Mouse (Mus musculus) testis, adult 2 months (tissue): ENCODE data around the gene Stambpl1. TPM values are rescaled to one million over a fixed set of nuclear protein-coding genes. Genes with fewer than 3 reads are reported as not detected.

Experiments used
- H3K27ac ChIP-seq: fragments of 200-500 bp; 2 replicates; pipeline ENCODE4 v1.5.1; 2012; ENCODE audit warnings: low read depth, low read length; ENCODE audit not compliant: control insufficient read depth, insufficient read depth
- H3K27me3 ChIP-seq: fragments of 200-500 bp; 2 replicates; pipeline ENCODE4 v1.6.1; 2012; ENCODE audit warnings: mild to moderate bottlenecking, low read length, moderate library complexity; ENCODE audit not compliant: control insufficient read depth, insufficient read depth
- H3K36me3 ChIP-seq: fragments of 200-500 bp; 2 replicates; pipeline ENCODE4 v1.6.1; 2012; ENCODE audit warnings: mild to moderate bottlenecking, low read length; ENCODE audit not compliant: control insufficient read depth, insufficient read depth
- H3K4me1 ChIP-seq: fragments of 200-500 bp; 2 replicates; pipeline ENCODE4 v1.6.1; 2012; ENCODE audit warnings: low read length; ENCODE audit not compliant: control insufficient read depth, insufficient read depth
- H3K4me3 ChIP-seq: fragments of 200-500 bp; 2 replicates; pipeline ENCODE4 v1.5.1; 2012; ENCODE audit warnings: low read depth, mild to moderate bottlenecking, low read length, moderate library complexity, mixed read lengths; ENCODE audit not compliant: control insufficient read depth
- CTCF ChIP-seq: fragments of 200-500 bp; IDR thresholded peaks from 2 replicates; pipeline ENCODE4 v1.5.1; 2012; ENCODE audit warnings: low read depth, mild to moderate bottlenecking, inconsistent platforms, low read length, moderate library complexity; ENCODE audit not compliant: control insufficient read depth, insufficient read depth, insufficient replicate concordance
- POLR2A ChIP-seq: fragments of 200-500 bp; IDR thresholded peaks from 2 replicates; pipeline ENCODE4 v1.6.1; 2012; ENCODE audit warnings: low read depth, mild to moderate bottlenecking, inconsistent platforms, low read length, moderate library complexity; ENCODE audit not compliant: control insufficient read depth
- polyA plus RNA-seq: library from polyadenylated mRNA; depleted of rRNA; stranded (reverse); fragments of >200 nt; gene quantifications from 2 replicates; pipeline ENCODE4 v1.2.3, GENCODE M21; 2012

Gene Stambpl1
- polyA plus RNA-seq, 1 experiment: 38.0 TPM

DNA sequence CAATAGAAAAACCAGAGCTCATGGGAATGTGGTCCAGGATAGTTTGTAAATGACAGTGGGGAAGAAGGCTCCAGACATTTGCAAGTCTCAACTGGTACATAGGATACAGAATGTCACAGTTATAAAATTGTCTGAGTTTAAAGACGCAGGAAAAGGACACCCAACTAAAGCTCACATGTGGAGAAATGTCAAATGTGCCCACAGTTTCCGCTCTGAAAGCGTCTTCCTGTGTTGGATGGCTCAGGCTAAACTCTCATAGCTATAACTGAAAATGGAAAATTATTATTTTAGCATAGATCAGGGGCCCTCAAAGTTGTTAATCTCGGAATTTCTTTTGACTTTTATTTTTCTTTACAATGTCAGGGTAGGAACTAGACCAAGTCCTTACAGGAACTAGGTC lies 5.2 kb upstream of the Stambpl1 start:
- no peaks in the 10 kb centered on the region for H3K36me3 ChIP-seq
- H3K4me1 ChIP-seq: peaks cover 1% of the 10 kb centered on the region; the same call in 1 of the 2 replicates
- H3K27ac ChIP-seq: no peak overlapping the region
- no peak overlapping the region for H3K4me3 ChIP-seq
- H3K27me3 ChIP-seq: no peaks in the 10 kb centered on the region
- no peak for TF ChIP-seq POLR2A
- no peak for TF ChIP-seq CTCF

DNA sequence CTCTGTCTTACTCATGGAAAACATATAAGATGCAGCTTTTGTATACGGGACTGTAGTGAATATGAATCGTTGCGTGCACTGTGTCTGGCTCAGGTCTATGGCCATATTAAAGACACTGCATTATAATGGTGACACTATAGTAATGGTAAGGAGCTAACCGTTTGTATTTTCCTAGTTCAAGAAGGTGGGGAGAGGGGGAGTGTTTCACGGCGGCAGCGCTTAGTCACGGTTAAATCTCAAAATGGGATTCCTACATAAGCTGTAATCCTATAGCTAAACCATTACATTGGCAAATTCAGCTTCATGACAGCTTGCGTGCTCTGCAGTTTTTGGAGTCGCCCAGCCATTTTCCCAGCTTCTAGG lies 403 bp upstream of the Stambpl1 start:
- Histone ChIP-seq H3K4me1 (peaks cover 5% of the 10 kb centered on the region), H3K27ac (no peak overlapping the region), H3K27me3 (no peaks in the 10 kb centered on the region), H3K36me3 (no peaks in the 10 kb centered on the region), H3K4me3 (peak overlapping the region; percentile 20)
- TF ChIP-seq CTCF (no peak), POLR2A (no peak)

DNA sequence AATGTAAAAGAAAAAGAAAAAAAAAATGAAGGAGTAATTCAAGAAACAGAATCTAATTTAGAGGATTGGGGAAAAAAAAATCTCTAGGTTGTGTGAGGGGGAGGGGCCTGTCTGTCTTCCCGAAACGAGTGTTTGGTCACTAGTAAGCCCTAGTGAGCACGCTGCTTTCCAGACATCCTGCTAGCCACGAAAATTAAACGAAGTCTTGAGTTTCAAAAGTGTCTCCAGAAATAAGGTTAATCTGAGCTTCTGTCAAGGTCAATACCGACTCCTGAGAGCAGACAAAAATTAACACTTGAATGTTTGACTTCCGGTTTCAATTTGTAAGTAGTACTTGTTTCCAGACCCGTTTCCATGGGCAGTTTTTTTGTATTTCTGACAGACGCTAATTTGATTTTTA lies 1.1 kb downstream of the Stambpl1 start:
- H3K4me1 ChIP-seq: peaks cover 5% of the 10 kb centered on the region
- peak overlapping the region; percentile 39; the same call in 1 of the 2 replicates for H3K4me3 ChIP-seq
- H3K36me3 ChIP-seq: no peaks in the 10 kb centered on the region
- no peak for TF ChIP-seq CTCF
- TF ChIP-seq POLR2A: no peak
- no peak overlapping the region for H3K27ac ChIP-seq
- H3K27me3 ChIP-seq: no peaks in the 10 kb centered on the region

DNA sequence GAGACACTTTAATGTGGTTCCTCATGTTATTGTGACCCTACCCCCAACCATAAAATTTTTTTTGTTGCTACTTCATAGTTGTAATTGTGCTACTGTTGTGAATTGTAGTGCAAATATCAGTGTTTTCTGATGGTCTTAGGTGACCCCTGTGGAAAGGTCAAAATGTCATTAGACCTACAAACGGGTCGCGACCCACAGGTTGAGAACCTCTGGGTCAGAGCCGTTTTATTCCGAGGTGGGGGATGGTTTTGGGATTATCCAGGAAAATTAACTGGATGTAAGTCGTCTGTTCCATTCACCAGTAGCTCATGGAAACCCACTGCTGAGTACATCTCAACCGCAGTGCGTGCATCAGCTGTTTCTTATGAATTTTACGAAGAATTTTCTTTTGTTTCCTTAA lies 1.7 kb downstream of the Stambpl1 start:
- TF ChIP-seq POLR2A: no peak
- H3K27ac ChIP-seq: no peak overlapping the region
- H3K27me3 ChIP-seq: no peaks in the 10 kb centered on the region
- H3K4me3 ChIP-seq: no peak overlapping the region
- H3K4me1 ChIP-seq: peaks cover 5% of the 10 kb centered on the region
- no peaks in the 10 kb centered on the region for H3K36me3 ChIP-seq

DNA sequence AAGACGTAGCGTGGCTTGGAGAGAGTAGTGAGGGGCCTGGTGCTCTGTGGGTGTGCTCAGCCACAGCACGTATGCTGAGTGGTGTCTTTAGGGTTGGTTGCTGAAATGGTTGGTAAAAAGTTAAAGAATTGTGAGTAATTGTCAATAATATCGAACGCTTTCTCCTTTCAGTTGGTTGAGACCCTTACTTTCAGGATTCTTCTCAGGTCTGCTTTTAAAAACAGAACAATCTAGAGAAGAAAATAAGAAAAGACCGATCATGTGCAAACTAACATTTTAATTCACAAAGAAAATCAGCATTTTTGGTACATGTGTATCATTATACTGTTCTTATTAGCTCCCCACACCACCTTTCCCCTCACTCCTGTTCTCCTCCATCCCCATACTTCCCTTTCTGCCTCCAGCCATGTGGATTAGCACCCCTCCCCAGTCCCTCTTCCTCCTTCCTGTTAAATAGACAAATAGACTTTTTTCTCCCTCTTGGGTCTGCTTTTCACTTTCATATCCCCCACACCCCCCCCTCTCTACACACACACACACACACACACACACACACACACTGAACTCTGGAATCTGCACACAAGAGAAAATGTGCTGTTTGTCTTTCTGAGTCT lies 2.2 kb downstream of the Stambpl1 start:
- no peak overlapping the region for H3K27ac ChIP-seq
- H3K27me3 ChIP-seq: no peaks in the 10 kb centered on the region
- no peaks in the 10 kb centered on the region for H3K36me3 ChIP-seq
- H3K4me1 ChIP-seq: peaks cover 5% of the 10 kb centered on the region
- TF ChIP-seq CTCF (no peak), POLR2A (no peak)
- no peak overlapping the region for H3K4me3 ChIP-seq

DNA sequence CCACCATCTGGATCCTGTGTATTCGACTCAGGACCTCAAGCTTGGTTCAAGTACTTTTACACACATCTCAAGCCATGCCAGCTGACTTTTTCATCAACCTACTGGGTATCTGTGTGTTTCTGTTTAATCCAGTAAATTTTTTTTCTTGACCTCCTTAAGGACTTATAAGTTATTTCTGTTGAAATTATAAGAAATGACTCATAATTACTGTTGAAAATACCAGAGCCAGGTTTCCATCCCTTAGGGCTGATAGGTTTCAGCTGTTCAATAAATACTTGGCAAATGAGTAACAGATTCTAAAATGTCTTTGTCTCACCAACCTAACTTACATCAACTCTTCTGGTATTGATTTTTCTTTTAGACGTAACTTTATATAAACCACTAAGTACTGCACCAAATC lies 3.0 kb downstream of the Stambpl1 start:
- Histone ChIP-seq H3K36me3 (no peaks in the 10 kb centered on the region), H3K4me1 (peaks cover 5% of the 10 kb centered on the region), H3K27me3 (no peaks in the 10 kb centered on the region), H3K27ac (no peak overlapping the region), H3K4me3 (no peak overlapping the region)
- no peak for TF ChIP-seq CTCF
- no peak for TF ChIP-seq POLR2A

DNA sequence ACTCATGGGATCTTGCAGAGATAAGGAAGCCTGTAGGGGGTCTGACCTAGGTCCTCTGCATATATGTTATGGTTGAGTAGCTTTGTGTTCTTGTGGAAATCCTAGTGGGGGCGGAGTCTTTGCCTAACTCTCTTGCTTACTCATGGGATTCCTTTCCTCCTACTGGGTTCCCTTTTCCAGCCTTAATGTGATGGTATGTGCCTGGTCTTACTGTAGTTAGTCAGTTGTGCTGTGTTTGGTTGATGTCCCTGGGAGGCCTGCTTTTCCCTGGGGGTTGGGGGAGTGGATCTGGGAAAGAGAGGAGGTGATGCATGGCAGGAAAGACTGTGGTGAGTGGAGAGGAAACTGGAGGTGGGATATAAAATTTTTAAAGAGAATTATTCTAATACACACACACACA lies 6.0 kb downstream of the Stambpl1 start:
- H3K4me3 ChIP-seq: no peak overlapping the region
- H3K4me1 ChIP-seq: no peaks in the 10 kb centered on the region; the same call in 1 of the 2 replicates
- TF ChIP-seq CTCF (no peak), POLR2A (no peak)
- no peaks in the 10 kb centered on the region for H3K36me3 ChIP-seq
- no peaks in the 10 kb centered on the region for H3K27me3 ChIP-seq
- no peak overlapping the region for H3K27ac ChIP-seq

DNA sequence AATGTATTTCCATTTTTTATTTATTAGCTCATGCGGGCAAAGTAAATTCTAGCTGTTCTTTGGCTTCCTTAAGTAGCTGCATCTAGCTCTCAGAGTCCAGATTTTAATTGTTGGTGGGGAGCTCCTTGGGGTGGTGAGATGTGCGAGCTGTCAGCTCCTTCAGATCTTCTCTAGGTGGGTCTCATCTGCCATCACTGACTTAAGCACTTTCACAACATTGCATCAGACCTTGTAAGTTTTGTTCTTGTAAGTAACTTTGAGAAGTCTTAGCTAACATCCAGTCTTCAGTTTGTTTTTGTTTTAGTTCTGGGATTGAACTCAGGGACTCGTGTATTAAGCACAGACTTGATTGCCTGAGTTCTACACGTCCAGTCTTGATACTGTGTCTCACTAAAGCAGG lies 6.9 kb downstream of the Stambpl1 start:
- no peaks in the 10 kb centered on the region for H3K4me1 ChIP-seq
- no peaks in the 10 kb centered on the region for H3K27me3 ChIP-seq
- H3K36me3 ChIP-seq: no peaks in the 10 kb centered on the region
- no peak for TF ChIP-seq POLR2A
- no peak for TF ChIP-seq CTCF
- no peak overlapping the region for H3K4me3 ChIP-seq
- no peak overlapping the region for H3K27ac ChIP-seq
